Mouse (Mus musculus) stomach, postnatal 0 days (tissue): ENCODE measurements around the gene Aicda.
"Not testable (repeated sequence)": the region's sequence is repeated elsewhere in the genome, so short reads cannot be mapped to it uniquely, and the experiment has no call there.

Experiments
- CTCF ChIP-seq: IDR thresholded peaks from 2 replicates; pipeline ENCODE4 v1.5.1; 2016; ENCODE audit warnings: antibody characterized with exemption, low read depth, mild to moderate bottlenecking, moderate library complexity
- EP300 ChIP-seq: optimal IDR thresholded peaks from 2 replicates; pipeline ENCODE3; 2016; ENCODE audit warnings: antibody characterized with exemption

- TF ChIP-seq CTCF, EP300: not testable (repeated sequence)
These were observed 37.8 kb upstream of the Aicda start for GRCm38 (mm10) chr6:122515762-122516161.
